Mouse (Mus musculus) CH12.LX (cell line): ENCODE measurements at regions not wholly inside any gene's neighbourhood (a gene's known extent, or its start where the extent isn't known, plus 50 kb on each side); places are given as distances from the start of the nearest gene placed in this dataset.

Experiments used
- DNase-seq: peaks from one replicate; pipeline ENCODE4 v3.0.0-alpha.2; 2013; ENCODE audit errors: extremely low read depth
- H3K27ac ChIP-seq: 2 replicates; pipeline ENCODE4 v1.5.1; 2012; ENCODE audit warnings: low read depth, mild to moderate bottlenecking, control low read depth, moderate library complexity; ENCODE audit not compliant: insufficient read depth
- H3K27me3 ChIP-seq: replicated peaks from 2 replicates; pipeline ENCODE3; 2012; ENCODE audit warnings: inconsistent platforms
- H3K36me3 ChIP-seq, 2 experiments: replicated peaks in 1 of 2; 2 replicates each; pipeline versions ENCODE3 to v1.6.1; 2012; ENCODE audit warnings: inconsistent platforms in 1 of 2, low read length in 1 of 2, mild to moderate bottlenecking in 1 of 2, mixed read lengths in 1 of 2, moderate library complexity in 1 of 2; ENCODE audit not compliant: control insufficient read depth in 1 of 2, insufficient read depth in 1 of 2
- H3K4me1 ChIP-seq, 2 experiments: 2 replicates each; pipeline ENCODE4 v1.6.1; 2012; ENCODE audit warnings: inconsistent platforms in 1 of 2, moderate library complexity in 1 of 2; ENCODE audit not compliant: insufficient read depth in 2 of 2, control insufficient read depth in 1 of 2
- H3K4me2 ChIP-seq: 2 replicates; pipeline ENCODE4 v1.6.1; 2012; ENCODE audit warnings: low read depth, mild to moderate bottlenecking, control low read depth; ENCODE audit not compliant: poor library complexity, insufficient read depth, severe bottlenecking
- H3K4me3 ChIP-seq, 3 experiments: fragments of 150-350 bp in 1 of 3; sonication (generic) in 1 of 3; replicated peaks in 1 of 3; 2 replicates each; pipeline versions ENCODE3 to v1.5.1; 2011 to 2012; ENCODE audit warnings: low read depth in 2 of 3, low read length in 2 of 3, mild to moderate bottlenecking in 2 of 3, moderate library complexity in 2 of 3, control low read depth in 1 of 3, improper control_type of control experiment in 1 of 3, inconsistent platforms in 1 of 3, mixed read lengths in 1 of 3; ENCODE audit not compliant: poor library complexity in 1 of 3
- H3K79me2 ChIP-seq: replicated peaks from 2 replicates; pipeline ENCODE4 v1.6.1; 2012; ENCODE audit warnings: mild to moderate bottlenecking, moderate library complexity; ENCODE audit not compliant: control insufficient read depth, poor library complexity, insufficient read depth, severe bottlenecking; ENCODE audit errors: extremely low read depth
- H3K9ac ChIP-seq: 2 replicates; pipeline ENCODE4 v1.6.1; 2012; ENCODE audit warnings: low read depth, mild to moderate bottlenecking, control low read depth, moderate library complexity; ENCODE audit not compliant: insufficient read depth
- H3K9me3 ChIP-seq: replicated peaks from 2 replicates; pipeline ENCODE3; 2012; ENCODE audit warnings: low read length, inconsistent platforms, mixed read lengths
- CHD1 ChIP-seq: IDR thresholded peaks from 2 replicates; pipeline ENCODE4 v1.6.1; 2012; ENCODE audit warnings: low read depth, low read length, improper control_type of control experiment, inconsistent platforms
- CHD2 ChIP-seq: IDR thresholded peaks from 2 replicates; pipeline ENCODE4 v1.6.1; 2011; ENCODE audit warnings: low read length, improper control_type of control experiment
- ELF1 ChIP-seq: IDR thresholded peaks from 2 replicates; pipeline ENCODE4 v1.6.1; 2014; ENCODE audit warnings: low read depth, mild to moderate bottlenecking, inconsistent platforms, low read length, improper control_type of control experiment
- JUN ChIP-seq: IDR thresholded peaks from 2 replicates; pipeline ENCODE4 v1.6.1; 2011; ENCODE audit warnings: low read depth, mild to moderate bottlenecking, low read length, improper control_type of control experiment, moderate library complexity; ENCODE audit not compliant: insufficient read depth
- JUND ChIP-seq: conservative IDR thresholded peaks from 2 replicates; pipeline ENCODE4 v1.6.1; 2011; ENCODE audit warnings: low read depth, low read length, improper control_type of control experiment
- KAT2A ChIP-seq: IDR thresholded peaks from 2 replicates; pipeline ENCODE4 v1.6.1; 2012; ENCODE audit warnings: low read length, improper control_type of control experiment, inconsistent platforms; ENCODE audit not compliant: insufficient replicate concordance
- MAFK ChIP-seq: IDR thresholded peaks from 2 replicates; pipeline ENCODE4 v1.6.1; 2011; ENCODE audit warnings: low read length, improper control_type of control experiment; ENCODE audit not compliant: insufficient replicate concordance
- MAX ChIP-seq: IDR thresholded peaks from 2 replicates; pipeline ENCODE4 v1.6.1; 2011; ENCODE audit warnings: low read length, improper control_type of control experiment
- MYC ChIP-seq: IDR thresholded peaks from 2 replicates; pipeline ENCODE4 v1.6.1; 2011; ENCODE audit warnings: low read depth, mild to moderate bottlenecking, improper control_type of control experiment, low read length
- PAX5 ChIP-seq: IDR thresholded peaks from 2 replicates; pipeline ENCODE4 v1.6.1; 2012; ENCODE audit warnings: low read length, inconsistent platforms, mixed read lengths
- POLR2A ChIP-seq: IDR thresholded peaks from 2 replicates; pipeline ENCODE4 v1.6.1; 2011; ENCODE audit warnings: low read depth, mild to moderate bottlenecking, improper control_type of control experiment, low read length
- POLR2AphosphoS2 ChIP-seq: IDR thresholded peaks from 2 replicates; pipeline ENCODE4 v1.6.1; 2011; ENCODE audit warnings: low read depth, low read length, improper control_type of control experiment
- RAD21 ChIP-seq: IDR thresholded peaks from 2 replicates; pipeline ENCODE4 v1.6.1; 2011; ENCODE audit warnings: low read depth, mild to moderate bottlenecking, low read length, improper control_type of control experiment, moderate library complexity
- RCOR1 ChIP-seq: conservative IDR thresholded peaks from 2 replicates; pipeline ENCODE4 v1.6.1; 2012; ENCODE audit warnings: low read depth, mild to moderate bottlenecking, inconsistent platforms, low read length, improper control_type of control experiment
- SMC3 ChIP-seq: IDR thresholded peaks from 2 replicates; pipeline ENCODE4 v1.6.1; 2011; ENCODE audit warnings: low read depth, low read length, improper control_type of control experiment
- UBTF ChIP-seq: IDR thresholded peaks from 2 replicates; pipeline ENCODE4 v1.6.1; 2012; ENCODE audit warnings: low read depth, mild to moderate bottlenecking, inconsistent platforms, low read length, improper control_type of control experiment, moderate library complexity
- USF2 ChIP-seq: conservative IDR thresholded peaks from 2 replicates; pipeline ENCODE4 v1.6.1; 2011; ENCODE audit warnings: low read depth, low read length, improper control_type of control experiment
- ZMIZ1 ChIP-seq: IDR thresholded peaks from 2 replicates; pipeline ENCODE4 v1.6.1; 2012; ENCODE audit warnings: low read depth, mild to moderate bottlenecking, inconsistent platforms, low read length, improper control_type of control experiment
- dilution Hi-C: fragments of 300-500 bp; cut with MboI; formaldehyde crosslinking; loops from 2 replicates; pipeline ENCODE4 v1.14.3; 2020; ENCODE audit warnings: low sequenced_read_pairs; ENCODE audit not compliant: extremely low pct_unique_long_range_greater_than_20kb, extremely low pct_ligation_motif_present
- in situ Hi-C: fragments of 300-500 bp; cut with MboI; formaldehyde crosslinking; loops from 3 replicates; pipeline ENCODE4 v1.14.3; 2019; ENCODE audit warnings: low sequenced_read_pairs, low pct_ligation_motif_present, low pct_unique_long_range_greater_than_20kb, mixed read lengths

- H3K79me2 ChIP-seq, result no peaks in the 10 kb centered on the region
- H3K9me3 ChIP-seq, result no peaks in the 10 kb centered on the region
- H3K9ac ChIP-seq, result no peak overlapping the region
- TF ChIP-seq RCOR1 (no peak), USF2 (no peak), MAFK (no peak), ZMIZ1 (no peak), CHD2 (no peak), PAX5 (no peak), CHD1 (no peak), SMC3 (no peak), UBTF (no peak), JUN (no peak), POLR2A (no peak), ELF1 (no peak), MYC (no peak), MAX (no peak), JUND (no peak), KAT2A (no peak), RAD21 (no peak)
- H3K4me1 ChIP-seq, result peaks cover 2 to 10% of the 10 kb centered on the region in 2 experiments; a peak in 3 of 4 replicates
- H3K27me3 ChIP-seq, result no peaks in the 10 kb centered on the region
- dilution Hi-C loops (no loop called here), in situ Hi-C loops (no loop called here)
- H3K4me3 ChIP-seq, result no peak overlapping the region
- H3K4me2 ChIP-seq, result no peak overlapping the region
- H3K27ac ChIP-seq, result no peak overlapping the region
- no peaks in the 10 kb centered on the region for H3K36me3 ChIP-seq
- DNase-seq, result no peak
Observed at GRCm38 (mm10) chr15:97167116-97167515, 79.8 kb upstream of the Pced1b start.

GRCm38 (mm10) chr15:97164616-97165015 lies 82.3 kb upstream of the Pced1b start:
- Histone ChIP-seq H3K4me3 (no peak overlapping the region), H3K9me3 (no peaks in the 10 kb centered on the region), H3K9ac (no peak overlapping the region), H3K4me2 (no peak overlapping the region), H3K27ac (no peak overlapping the region), H3K4me1 (peaks cover 2 to 10% of the 10 kb centered on the region in 2 experiments; a peak in 3 of 4 replicates), H3K36me3 (no peaks in the 10 kb centered on the region), H3K79me2 (no peaks in the 10 kb centered on the region), H3K27me3 (no peaks in the 10 kb centered on the region)
- dilution Hi-C loops, result no loop called here
- in situ Hi-C loops, result no loop called here
- DNase-seq, result no peak
- no peak for TF ChIP-seq POLR2AphosphoS2
